Mouse (Mus musculus) liver, postnatal 0 days (tissue): ENCODE measurements around the gene Rere.

Experiments
- CTCF ChIP-seq: sonication (generic); IDR thresholded peaks from 2 replicates; pipeline ENCODE4 v1.5.1; 2016; ENCODE audit warnings: antibody characterized with exemption, low read depth
- EP300 ChIP-seq: IDR thresholded peaks from 2 replicates; pipeline ENCODE4 v1.6.1; 2016; ENCODE audit warnings: antibody characterized with exemption, low read depth, mild to moderate bottlenecking

GRCm38 (mm10) chr4:150399032-150399431 lies 117.6 kb downstream of the Rere start:
- no peak for TF ChIP-seq EP300
- no peak for TF ChIP-seq CTCF
